Mouse (Mus musculus) G1E (cell line): ENCODE data around the gene Hgfac.

Experiments used
- CTCF ChIP-seq: IDR thresholded peaks from 2 replicates; pipeline ENCODE4 v1.5.1; 2012; ENCODE audit warnings: low read depth, low read length, inconsistent platforms, mixed read lengths
- POLR2AphosphoS5 ChIP-seq: IDR thresholded peaks from 2 replicates; pipeline ENCODE4 v1.6.1; 2012; ENCODE audit warnings: low read depth, low read length, inconsistent platforms; ENCODE audit not compliant: insufficient replicate concordance

GRCm38 (mm10) chr5:35020410-35021241, 20.7 kb upstream of the Hgfac start:
- no peak for TF ChIP-seq POLR2AphosphoS5
- no peak for TF ChIP-seq CTCF
